Mouse (Mus musculus) G1E (cell line): ENCODE measurements at regions not wholly inside any gene's neighbourhood (a gene's known extent, or its start where the extent isn't known, plus 50 kb on each side); places are given as distances from the start of the nearest gene placed in this dataset.

Experiments used
- ATAC-seq: 2 replicates; pipeline ENCODE4 v1.8.0; 2016; ENCODE audit warnings: mild to moderate bottlenecking; ENCODE audit not compliant: insufficient number of reproducible peaks, poor library complexity, low FRiP score, severe bottlenecking; ENCODE audit errors: extremely low read depth
- DNase-seq: peaks from one replicate; pipeline ENCODE4 v3.0.0; 2012; ENCODE audit warnings: low spot score
- H3K27me3 ChIP-seq: 2 replicates; pipeline ENCODE4 v1.6.1; 2012; ENCODE audit warnings: mild to moderate bottlenecking, low read length, inconsistent platforms; ENCODE audit not compliant: insufficient read depth
- H3K36me3 ChIP-seq: replicated peaks from 2 replicates; pipeline ENCODE3; 2012; ENCODE audit warnings: mild to moderate bottlenecking, inconsistent platforms
- H3K4me1 ChIP-seq: 2 replicates; pipeline ENCODE4 v1.6.1; 2012; ENCODE audit warnings: low read depth, low read length, inconsistent platforms, mixed read lengths; ENCODE audit not compliant: insufficient read depth
- H3K4me3 ChIP-seq: 2 replicates; pipeline ENCODE4 v1.5.1; 2012; ENCODE audit warnings: low read depth, mild to moderate bottlenecking, inconsistent platforms, low read length, moderate library complexity, mixed read lengths
- H3K9me3 ChIP-seq: replicated peaks from 2 replicates; pipeline ENCODE4 v1.6.1; 2012; ENCODE audit warnings: inconsistent platforms
- CTCF ChIP-seq: IDR thresholded peaks from 2 replicates; pipeline ENCODE4 v1.5.1; 2012; ENCODE audit warnings: low read depth, low read length, inconsistent platforms, mixed read lengths
- GATA1 ChIP-seq: IDR thresholded peaks from 2 replicates; pipeline ENCODE4 v1.6.1; 2012; ENCODE audit warnings: borderline replicate concordance, low read length, inconsistent platforms, mixed read lengths
- GATA2 ChIP-seq: IDR thresholded peaks from 2 replicates; pipeline ENCODE4 v1.6.1; 2012; ENCODE audit warnings: low read depth, low read length, inconsistent platforms, borderline replicate concordance
- POLR2AphosphoS5 ChIP-seq: IDR thresholded peaks from 2 replicates; pipeline ENCODE4 v1.6.1; 2012; ENCODE audit warnings: low read depth, low read length, inconsistent platforms; ENCODE audit not compliant: insufficient replicate concordance
- TAL1 ChIP-seq: conservative IDR thresholded peaks from 2 replicates; pipeline ENCODE4 v1.6.1; 2012; ENCODE audit warnings: low read depth, low read length, inconsistent platforms, mixed read lengths

GRCm38 (mm10) chr1:137571905-137572865 lies 603.3 kb downstream of the Ptprc start:
- no peak for ATAC-seq
- Histone ChIP-seq H3K4me3 (no peak overlapping the region), H3K27me3 (no peaks in the 10 kb centered on the region), H3K36me3 (no peaks in the 10 kb centered on the region), H3K4me1 (no peaks in the 10 kb centered on the region), H3K9me3 (peaks cover 9% of the 10 kb centered on the region)
- no peak for TF ChIP-seq GATA2
- no peak for TF ChIP-seq CTCF
- TF ChIP-seq TAL1 = no peak
- DNase-seq = no peak

- DNase-seq (no peak), ATAC-seq (no peak)
- H3K36me3 ChIP-seq = no peaks in the 10 kb centered on the region
- TF ChIP-seq TAL1 (no peak), GATA2 (no peak), GATA1 (no peak), CTCF (no peak), POLR2AphosphoS5 (no peak)
- no peaks in the 10 kb centered on the region for H3K27me3 ChIP-seq
- no peak overlapping the region for H3K4me3 ChIP-seq
- no peaks in the 10 kb centered on the region for H3K4me1 ChIP-seq
- peaks cover 11% of the 10 kb centered on the region for H3K9me3 ChIP-seq
These were observed 604.2 kb downstream of the Ptprc start for GRCm38 (mm10) chr1:137571190-137571904.

- Histone ChIP-seq H3K9me3 (peaks cover 25% of the 10 kb centered on the region), H3K4me1 (no peaks in the 10 kb centered on the region), H3K27me3 (no peaks in the 10 kb centered on the region), H3K4me3 (no peak overlapping the region), H3K36me3 (no peaks in the 10 kb centered on the region)
- DNase-seq = no peak
- TF ChIP-seq POLR2AphosphoS5 (no peak), CTCF (no peak), GATA1 (no peak), GATA2 (no peak), TAL1 (no peak)
- ATAC-seq = no peak
These were observed 607.3 kb upstream of the Nr5a2 start for GRCm38 (mm10) chr1:137567526-137567925.

- Histone ChIP-seq H3K9me3 (peaks cover 27% of the 10 kb centered on the region), H3K4me1 (no peaks in the 10 kb centered on the region), H3K4me3 (no peak overlapping the region), H3K27me3 (no peaks in the 10 kb centered on the region), H3K36me3 (no peaks in the 10 kb centered on the region)
- ATAC-seq = no peak
- TF ChIP-seq CTCF = no peak
- no peak for TF ChIP-seq GATA1
- TF ChIP-seq GATA2 = no peak
- no peak for TF ChIP-seq TAL1
- TF ChIP-seq POLR2AphosphoS5 = no peak
- DNase-seq = no peak
These were observed 605.4 kb upstream of the Nr5a2 start for GRCm38 (mm10) chr1:137565573-137566048.

DNA sequence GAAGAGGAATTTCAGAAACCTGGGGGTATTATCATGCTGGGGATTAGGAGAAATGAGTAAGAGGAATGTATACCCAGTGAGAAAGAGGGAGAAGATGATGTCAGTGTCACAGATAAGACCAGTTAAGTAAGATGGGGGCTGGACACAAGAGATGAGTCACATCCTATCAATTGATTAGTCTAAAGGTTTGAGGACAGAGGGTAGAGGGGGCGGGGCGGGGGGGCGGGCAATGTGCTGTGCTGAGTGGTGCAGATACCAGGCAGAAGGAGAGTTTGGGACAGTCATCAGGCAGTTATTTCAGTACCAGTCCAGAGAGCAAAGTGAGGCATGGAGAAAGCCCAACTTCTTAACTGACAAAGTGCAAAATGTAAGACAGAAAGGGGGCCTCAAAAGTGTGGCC lies 601.4 kb upstream of the Nr5a2 start:
- ATAC-seq (no peak), DNase-seq (no peak)
- Histone ChIP-seq H3K27me3 (no peaks in the 10 kb centered on the region), H3K4me3 (no peak overlapping the region), H3K36me3 (no peaks in the 10 kb centered on the region), H3K4me1 (no peaks in the 10 kb centered on the region), H3K9me3 (peaks cover 31% of the 10 kb centered on the region)
- TF ChIP-seq CTCF (no peak), TAL1 (no peak)

DNA sequence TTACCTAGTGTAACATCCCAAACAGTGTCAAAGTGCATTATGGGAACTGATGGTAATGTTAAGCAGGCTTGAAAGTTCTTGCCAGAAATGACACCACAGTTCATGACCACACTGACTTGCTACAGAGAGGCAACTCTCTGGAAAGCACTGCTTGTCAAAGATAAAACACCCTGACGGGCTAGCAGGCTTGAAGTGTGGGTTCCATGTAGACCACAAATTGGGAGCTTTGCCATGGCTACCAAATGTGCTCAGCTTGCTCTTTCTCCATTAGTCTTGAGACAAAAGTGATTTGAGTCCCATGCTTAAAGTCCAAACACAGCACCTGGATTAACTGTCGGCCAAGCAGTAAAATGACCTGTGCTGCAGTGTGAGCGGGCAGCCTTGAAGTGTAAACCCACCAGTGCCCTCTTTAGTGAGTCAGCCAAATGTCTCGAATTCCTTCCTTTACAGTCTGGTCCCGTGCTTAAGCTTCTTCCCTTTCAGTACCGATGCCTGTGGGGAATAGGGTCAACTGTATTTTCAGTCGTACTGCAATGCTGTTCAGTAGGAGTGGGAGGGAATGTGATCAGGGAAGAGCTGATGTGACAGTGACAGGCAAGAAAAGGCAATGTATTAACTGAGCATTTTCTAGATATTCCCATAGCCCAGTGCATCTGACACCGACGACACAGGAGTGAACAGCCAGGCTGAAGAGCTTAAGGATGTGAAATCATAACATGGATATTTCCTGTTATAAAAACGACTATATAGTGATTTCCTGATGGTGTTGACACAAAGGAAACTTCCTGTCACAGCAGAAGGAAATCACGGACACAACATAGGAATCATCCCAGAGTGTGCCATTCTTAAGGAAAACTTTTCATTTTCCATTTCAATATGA lies 600.4 kb upstream of the Nr5a2 start:
- ATAC-seq (no peak), DNase-seq (no peak)
- Histone ChIP-seq H3K4me3 (no peak overlapping the region), H3K4me1 (no peaks in the 10 kb centered on the region), H3K36me3 (no peaks in the 10 kb centered on the region), H3K9me3 (peaks cover 31% of the 10 kb centered on the region), H3K27me3 (no peaks in the 10 kb centered on the region)
- TF ChIP-seq GATA2 (no peak), GATA1 (no peak), CTCF (no peak), POLR2AphosphoS5 (no peak), TAL1 (no peak)
